9 mouse cellular contexts compared by ENCODE assay signal in the genomic region with DNA sequence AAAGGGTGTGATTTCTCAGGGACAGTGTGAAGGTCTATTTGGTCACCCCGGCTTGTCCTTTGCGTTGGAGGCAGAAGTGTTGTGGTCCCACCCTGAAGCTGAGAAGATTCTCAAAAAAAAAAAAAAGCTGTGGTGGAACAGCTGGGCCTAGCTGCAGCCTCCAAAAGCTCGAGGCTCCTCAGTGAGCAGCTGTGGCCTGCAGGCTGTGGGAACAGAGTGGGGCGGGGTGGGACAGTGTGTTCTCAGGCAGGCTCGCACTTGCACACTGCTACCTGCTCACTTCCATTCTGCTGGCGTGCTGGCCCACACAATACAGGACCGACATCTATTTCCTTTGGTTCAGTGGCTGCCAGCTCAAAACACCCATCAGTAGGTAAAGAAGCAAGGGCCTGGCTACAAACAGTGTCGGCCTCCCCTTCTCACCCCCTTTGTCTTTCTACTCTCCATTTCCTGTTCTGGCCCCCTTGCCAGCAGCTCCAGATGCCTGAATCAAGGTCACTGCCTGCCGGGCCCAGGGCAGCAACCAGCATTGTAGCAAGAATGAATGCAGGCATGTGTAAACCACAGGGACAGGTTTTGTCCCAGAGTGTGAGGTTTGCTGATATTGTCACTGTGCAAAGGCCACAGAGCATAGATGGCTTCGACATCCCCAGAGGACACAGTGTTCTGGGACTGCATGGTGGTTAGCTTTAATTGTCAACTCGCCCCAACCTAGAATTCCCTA. TPM values are rescaled to one million over a fixed set of nuclear protein-coding genes. Genes with fewer than 3 reads are reported as not detected.
DNase-seq lines count a peak whose midpoint lies in the region; ATAC-seq and TF ChIP-seq lines count a peak whose summit lies in the region.
"Not testable (repeated sequence)": the region's sequence is repeated elsewhere in the genome, so short reads cannot be mapped to it uniquely, and the experiment has no call there.
"Had no signal": no experiment of that assay in that cellular context is flagged by ENCODE, and none has a peak within 500 bp of the region (broad histone marks: within the 10 kb centered on the region; RNA-seq: fewer than 3 reads in every experiment).

No protein-coding gene starts in this region.

- not testable (repeated sequence) for H3K27ac ChIP-seq in gastrocnemius, adult 2 months; heart, embryonic 16.5 days (ENCODE audit: low read length); intestine, embryonic 16.5 days (ENCODE audit: low read length); liver, embryonic 16.5 days (ENCODE audit: low read length)

- 27% methylated on average over 7 of the region's 11 CpGs for WGBS in heart, embryonic 16.5 days
- WGBS in intestine, embryonic 16.5 days = 23% methylated on average over 9 of the region's 11 CpGs
- 43% methylated on average over 8 of the region's 11 CpGs for WGBS in liver, embryonic 16.5 days (ENCODE audit: insufficient replicate concordance)

- not testable (repeated sequence) for H3K4me1 ChIP-seq in heart, embryonic 16.5 days (ENCODE audit: control insufficient read depth, insufficient read depth, low read length); intestine, embryonic 16.5 days (ENCODE audit: control insufficient read depth, insufficient read depth, low read length); liver, embryonic 16.5 days (ENCODE audit: control insufficient read depth, low read depth, low read length)

- not testable (repeated sequence) for TF ChIP-seq CTCF in brain, embryonic 14.5 days (IDR thresholded peaks at IDR 0.05; ENCODE audit: borderline replicate concordance, extremely low read depth, insufficient read depth, insufficient read length); gastrocnemius, adult 2 months (IDR thresholded peaks at IDR 0.05)

- TF ChIP-seq POLR2A in brain, embryonic 14.5 days (IDR thresholded peaks at IDR 0.05; ENCODE audit: borderline replicate concordance, extremely low read depth, insufficient read depth, insufficient read length, poor library complexity, severe bottlenecking) = not testable (repeated sequence)

- not testable (repeated sequence) for H3K4me2 ChIP-seq in heart, embryonic 16.5 days (ENCODE audit: low read depth, low read length); intestine, embryonic 16.5 days (ENCODE audit: low read depth, low read length); liver, embryonic 16.5 days (ENCODE audit: low read depth, low read length)

- peak; percentile 9 for DNase-seq in brain, embryonic 14.5 days (ENCODE audit: low read depth)
- peak; percentile 55 for DNase-seq in gastrocnemius, adult 2 months
- DNase-seq in testis, postnatal 14 days (ENCODE audit: low spot score) = peak; percentile 75

- H3K36me3 ChIP-seq in heart, embryonic 16.5 days (ENCODE audit: control insufficient read depth, insufficient read depth); intestine, embryonic 16.5 days (ENCODE audit: control insufficient read depth, insufficient read depth, low read length); liver, embryonic 16.5 days (ENCODE audit: control insufficient read depth, insufficient read depth): not testable (repeated sequence)

- H3K4me3 ChIP-seq in gastrocnemius, adult 2 months; heart, embryonic 16.5 days (ENCODE audit: low read length); intestine, embryonic 16.5 days (ENCODE audit: low read length); liver, embryonic 16.5 days (ENCODE audit: low read depth, low read length): not testable (repeated sequence)

- H3K9me3 ChIP-seq in heart, embryonic 16.5 days (replicated peaks; ENCODE audit: control insufficient read depth, low read length); intestine, embryonic 16.5 days (ENCODE audit: control insufficient read depth, low read length); liver, embryonic 16.5 days (replicated peaks; ENCODE audit: control insufficient read depth, low read length): not testable (repeated sequence)

- intact Hi-C loops in gastrocnemius, adult 2 months (cut with DNase I) = not testable (repeated sequence)

- peak; percentile 50; the same call in 1 of the 2 replicates for ATAC-seq in heart, embryonic 16.5 days (replicated peaks; ENCODE audit: extremely low read depth, insufficient read depth, low FRiP score)
- peak; percentile 80 for ATAC-seq in intestine, embryonic 16.5 days
- peak; percentile 49 for ATAC-seq in liver, embryonic 16.5 days (ENCODE audit: low read depth)
- 0 out of 2 replicates have a peak, but pooled peaks have one; percentile 12 for ATAC-seq in monocyte, adult 5-6 weeks (replicated peaks; ENCODE audit: insufficient number of reproducible peaks, low FRiP score, low TSS enrichment, poor library complexity, severe bottlenecking)

- not testable (repeated sequence) for H3K9ac ChIP-seq in heart, embryonic 16.5 days (ENCODE audit: low read length); intestine, embryonic 16.5 days (ENCODE audit: low read depth, low read length); liver, embryonic 16.5 days (ENCODE audit: low read depth, low read length)

- not testable (repeated sequence) for H3K27me3 ChIP-seq in heart, embryonic 16.5 days (ENCODE audit: control insufficient read depth, insufficient read depth, low read length); intestine, embryonic 16.5 days (replicated peaks; ENCODE audit: control insufficient read depth, insufficient read depth, low read length); liver, embryonic 16.5 days (ENCODE audit: control insufficient read depth, insufficient read depth, low read depth, low read length)

RNA-seq across cellular contexts. Expression of gene Sytl3, which starts 2.4 kb away (rescaled TPM):
- 0.28 and 0.77 TPM in 2 replicates for polyA plus RNA-seq in brain, embryonic 14.5 days (2012; rRNA removed)
- total RNA-seq in gastrocnemius, adult 2 months (2021) = under 1 TPM in 1 of 2 experiments, not detected in 1; 0.31 TPM
- 2.6 and 5.2 TPM in 2 replicates for polyA plus RNA-seq in heart, embryonic 16.5 days (2015; fragmentation: Nextera tagmentation; extraction: Ambion mirVana)
- polyA plus RNA-seq in intestine, embryonic 16.5 days (2015; fragmentation: Nextera tagmentation; extraction: Ambion mirVana) = 3.9 and 4.5 TPM in 2 replicates
- polyA plus RNA-seq in liver, embryonic 16.5 days (2015; fragmentation: Nextera tagmentation; extraction: Ambion mirVana) = 0.18 and 0.28 TPM in 2 replicates
- 92.4 to 237 TPM (median 127 TPM) in 3 replicates for total RNA-seq in monocyte, adult 5-6 weeks (2017)
- polyA plus RNA-seq: adrenal gland, adult 2 months; G1E had no signal

RNA-seq across cellular contexts. Expression of gene Dynlt1f, which starts 5.6 kb away (rescaled TPM):
- 240 and 274 TPM in 2 replicates for polyA plus RNA-seq in brain, embryonic 14.5 days (2012; rRNA removed)
- 10 to 100 TPM; 54.7 to 57.4 TPM for total RNA-seq in gastrocnemius, adult 2 months (2021)
- 181 and 182 TPM in 2 replicates for polyA plus RNA-seq in heart, embryonic 16.5 days (2015; fragmentation: Nextera tagmentation; extraction: Ambion mirVana)
- polyA plus RNA-seq in intestine, embryonic 16.5 days (2015; fragmentation: Nextera tagmentation; extraction: Ambion mirVana) = 239 and 250 TPM in 2 replicates
- 64.6 and 76.0 TPM in 2 replicates for polyA plus RNA-seq in liver, embryonic 16.5 days (2015; fragmentation: Nextera tagmentation; extraction: Ambion mirVana)
- 31.2 to 93.9 TPM (median 54.5 TPM) in 3 replicates for total RNA-seq in monocyte, adult 5-6 weeks (2017)

RNA-seq across cellular contexts. Expression of gene Dynlt1c, which starts 59.8 kb away (rescaled TPM):
- 66.4 and 85.7 TPM in 2 replicates for polyA plus RNA-seq in brain, embryonic 14.5 days (2012; rRNA removed)
- total RNA-seq in gastrocnemius, adult 2 months (2021) = 1 to 10 TPM; 2.0 to 2.1 TPM
- 27.9 and 28.4 TPM in 2 replicates for polyA plus RNA-seq in heart, embryonic 16.5 days (2015; fragmentation: Nextera tagmentation; extraction: Ambion mirVana)
- 29.8 and 33.1 TPM in 2 replicates for polyA plus RNA-seq in intestine, embryonic 16.5 days (2015; fragmentation: Nextera tagmentation; extraction: Ambion mirVana)
- 8.5 and 9.3 TPM in 2 replicates for polyA plus RNA-seq in liver, embryonic 16.5 days (2015; fragmentation: Nextera tagmentation; extraction: Ambion mirVana)
- 13.5 to 33.0 TPM (median 22.2 TPM) in 3 replicates for total RNA-seq in monocyte, adult 5-6 weeks (2017)

Comparison
In these comparisons a context has a peak if more than half of its experiments do, and no peak if none do; other contexts are left out.
1. DNase-seq: peak in every context shown above with its lines; median percentile 75 in testis, postnatal 14 days; 55 in gastrocnemius, adult 2 months; 9 in brain, embryonic 14.5 days.
2. ATAC-seq: peak in every context shown above with its lines; median percentile 80 in intestine, embryonic 16.5 days; 50 in heart, embryonic 16.5 days; 49 in liver, embryonic 16.5 days; 12 in monocyte, adult 5-6 weeks.